Mouse (Mus musculus) spleen, adult 12 weeks (tissue): Measurements from ENCODE around the gene St7.

Experiments used
- DNase-seq: peaks from one replicate; pipeline ENCODE4 v3.0.0; 2022; ENCODE audit warnings: low spot score

The St7 gene

DNA sequence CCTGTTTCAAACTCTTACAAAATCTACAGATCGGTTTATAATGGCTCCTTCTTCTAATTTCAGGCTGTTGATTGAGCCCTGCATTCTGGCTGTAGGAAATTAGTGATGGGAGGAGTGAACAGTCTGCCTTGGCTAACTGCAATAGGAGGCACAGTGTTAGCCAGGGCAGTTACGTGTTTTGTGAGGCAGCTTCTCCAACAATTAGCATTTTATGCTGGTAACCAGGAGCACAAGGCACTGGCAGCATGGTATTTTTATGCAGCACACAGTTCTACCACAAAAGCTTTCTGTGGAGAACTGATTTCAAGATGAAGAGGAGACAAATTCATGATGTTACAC is 71.9 kb downstream of the St7 start:
- no peak for DNase-seq

DNA sequence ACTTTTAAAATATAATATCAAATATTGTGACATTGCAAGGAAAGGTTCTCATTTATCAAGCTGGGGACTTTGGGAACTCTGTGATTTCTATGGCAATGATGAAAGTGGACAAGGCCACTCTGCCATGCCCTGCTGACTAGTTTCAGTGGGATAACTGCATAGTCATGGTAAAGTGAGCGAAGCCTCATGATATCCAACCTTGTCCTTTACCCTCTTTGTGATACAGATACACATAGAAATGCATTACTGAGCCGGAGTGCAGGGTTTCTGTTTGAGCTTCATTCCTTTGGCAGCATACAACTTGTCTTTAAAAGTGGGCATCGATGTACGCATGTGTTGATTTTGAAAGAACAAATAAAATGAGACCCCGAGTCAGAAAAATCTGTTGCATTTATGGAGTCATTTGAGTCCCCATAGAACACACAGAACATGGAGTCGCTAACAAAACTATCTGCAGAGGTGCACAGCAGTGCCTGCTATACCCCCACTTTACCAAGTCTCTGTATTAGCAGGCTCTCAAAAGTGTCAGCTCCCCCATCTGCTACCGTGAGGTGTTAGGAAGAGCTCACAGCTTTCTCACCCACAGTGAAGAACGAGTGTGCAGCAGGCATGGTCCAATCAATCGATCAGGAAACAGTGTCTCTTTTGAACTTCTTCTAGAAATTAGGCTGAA is 77.4 kb downstream of the St7 start:
- no peak for DNase-seq

DNA sequence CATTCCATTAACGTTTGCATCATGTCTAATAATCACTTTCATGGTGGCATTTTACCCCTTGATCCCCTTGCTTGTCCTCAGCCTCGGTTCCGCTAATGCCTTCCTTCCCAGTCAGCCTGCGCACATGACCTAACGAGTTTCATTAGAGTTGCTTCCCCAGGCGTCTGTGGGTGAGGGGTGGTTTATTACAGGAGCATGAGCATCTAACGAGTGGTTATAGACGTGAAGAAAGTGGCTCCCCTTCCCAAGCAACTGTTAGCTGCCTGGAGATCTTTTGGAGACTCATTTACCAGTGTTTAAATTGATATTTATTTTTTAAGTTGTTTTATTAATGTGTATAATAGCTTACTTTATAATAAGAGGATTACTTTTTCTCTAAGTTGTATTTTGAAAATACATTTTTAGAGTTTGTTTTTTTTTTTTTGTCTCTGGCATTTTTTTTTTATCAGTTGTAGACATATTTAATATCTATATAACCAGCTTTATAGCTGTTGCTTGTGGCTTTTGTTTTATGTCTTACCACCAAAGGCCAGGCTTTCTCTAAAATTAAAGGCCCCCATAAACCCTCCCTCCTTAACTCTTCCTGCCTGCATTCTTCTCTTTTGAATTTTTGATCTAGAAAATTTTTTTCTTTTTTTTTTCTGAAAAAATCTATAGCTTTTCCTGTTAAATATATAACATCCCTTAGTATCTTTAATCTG is 78.1 kb downstream of the St7 start:
- peak; percentile 7 for DNase-seq

DNA sequence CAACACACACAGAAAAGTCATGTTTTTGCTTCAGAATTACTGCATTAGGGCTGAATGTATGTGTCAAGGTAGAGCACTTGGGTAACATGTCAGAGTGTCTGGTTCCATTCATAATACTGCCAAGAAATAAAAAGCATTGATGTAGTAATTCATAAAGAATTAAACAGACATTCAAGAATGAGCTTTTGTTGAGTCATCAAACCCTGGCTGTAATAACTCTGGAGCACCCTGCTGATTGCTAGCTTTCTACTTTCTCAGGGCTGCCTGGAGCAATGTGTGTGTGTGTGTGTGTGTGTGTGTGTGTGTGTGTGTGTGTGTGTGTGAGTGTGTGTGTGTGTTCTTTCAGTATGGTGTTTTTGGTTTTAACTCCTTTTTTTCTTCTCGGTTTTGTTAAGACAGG is 78.7 kb downstream of the St7 start:
- DNase-seq: no peak

DNA sequence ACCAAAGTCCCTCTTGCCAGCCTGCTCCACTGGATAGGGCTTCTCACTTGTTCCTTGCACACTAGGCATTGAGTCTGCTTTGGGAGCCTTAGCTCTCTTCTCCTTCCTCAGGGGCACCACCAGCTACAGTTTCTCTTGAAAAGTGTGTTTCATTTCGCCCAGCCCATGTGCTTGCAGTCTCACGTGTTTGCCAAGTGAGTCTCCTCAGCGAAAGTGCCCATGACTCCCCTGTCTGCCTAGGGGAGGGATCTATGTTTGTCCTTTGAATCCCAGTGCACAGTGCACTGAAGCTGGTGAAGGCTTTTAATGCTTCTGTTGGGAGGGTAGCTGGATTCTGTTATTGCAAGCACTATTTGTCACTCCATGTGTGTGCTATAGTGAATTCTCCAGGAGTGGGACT is 79.8 kb downstream of the St7 start:
- no peak for DNase-seq

DNA sequence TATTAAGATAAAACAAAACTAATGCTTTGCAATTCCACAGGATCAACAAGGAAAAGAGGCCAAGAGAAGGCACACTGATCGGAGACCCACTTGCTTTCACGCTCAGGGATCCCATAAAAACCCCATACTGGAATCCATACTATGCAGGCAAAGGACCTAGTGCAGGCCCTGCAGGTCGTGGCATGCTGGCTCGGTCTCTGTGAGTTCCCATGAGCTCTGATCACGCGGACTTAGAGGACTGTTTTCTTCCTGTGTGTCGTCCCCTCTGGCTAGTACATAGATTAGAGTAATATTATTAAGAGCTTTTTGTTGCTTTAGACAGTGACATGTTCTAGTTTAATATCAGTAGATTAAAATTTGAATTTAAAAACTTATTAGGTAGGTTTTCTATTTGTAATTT is 83.3 kb downstream of the St7 start:
- DNase-seq: no peak

DNA sequence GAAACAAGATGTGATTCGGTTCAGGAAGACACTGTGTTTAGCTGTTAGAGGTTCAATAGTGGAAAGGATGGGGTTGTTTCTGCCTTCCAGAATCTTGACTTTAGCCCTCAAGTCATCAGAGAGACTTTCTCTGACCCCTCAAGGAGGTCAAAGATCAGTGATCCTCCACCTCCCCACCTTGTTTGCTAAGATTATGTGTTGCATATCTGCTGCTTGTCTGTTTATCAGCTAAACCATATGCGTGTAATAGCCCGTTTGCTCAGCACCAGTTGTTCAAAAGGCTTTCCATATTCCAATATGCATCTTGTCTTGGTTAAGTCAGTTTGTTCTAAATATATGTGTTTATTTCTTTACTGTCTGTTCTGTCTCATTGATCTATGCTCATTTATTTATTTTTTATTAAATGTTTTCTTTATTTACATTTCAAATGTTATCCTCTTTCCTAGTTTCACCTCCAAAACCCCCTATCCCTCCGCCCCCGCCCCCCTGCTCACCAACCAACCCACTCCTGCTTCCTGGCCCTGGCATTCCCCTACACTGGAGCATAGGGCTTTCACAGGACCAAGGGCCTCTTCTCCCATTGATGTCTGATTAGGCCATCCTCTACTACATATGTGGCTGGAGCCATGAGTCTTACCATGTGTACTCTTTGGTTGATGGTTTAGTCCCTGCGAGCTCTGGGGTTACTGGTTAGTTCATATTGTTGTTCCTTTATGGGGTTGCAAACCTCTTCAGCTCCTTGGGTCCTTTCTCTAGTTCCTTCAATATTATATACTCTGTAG is 84.5 kb downstream of the St7 start:
- no peak for DNase-seq

DNA sequence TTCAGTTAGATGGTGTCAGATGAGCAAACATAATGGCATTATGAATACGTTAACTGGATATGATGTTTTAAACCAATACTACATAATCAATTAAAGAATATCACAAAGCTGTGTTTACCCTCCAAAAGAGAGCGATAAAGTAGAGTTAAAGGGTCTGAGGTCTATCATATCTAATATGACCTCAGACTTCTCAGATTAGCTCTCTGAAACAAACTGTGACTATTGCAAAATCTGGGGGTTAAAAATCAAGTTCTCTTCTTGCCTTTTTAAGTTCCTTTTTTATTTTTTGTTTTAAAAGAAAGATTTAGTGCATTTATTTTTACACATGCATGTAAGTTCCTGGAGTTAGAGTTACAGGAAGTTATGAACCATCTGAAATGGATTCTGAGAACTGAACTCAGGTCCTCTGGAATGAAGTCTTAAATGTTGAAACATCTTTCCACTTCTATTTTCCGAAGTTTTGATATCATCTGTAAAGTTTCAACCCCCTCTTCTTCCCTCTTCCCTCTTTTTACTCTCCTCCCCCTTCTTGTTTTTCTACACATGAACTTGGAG is 86.0 kb downstream of the St7 start:
- no peak for DNase-seq

DNA sequence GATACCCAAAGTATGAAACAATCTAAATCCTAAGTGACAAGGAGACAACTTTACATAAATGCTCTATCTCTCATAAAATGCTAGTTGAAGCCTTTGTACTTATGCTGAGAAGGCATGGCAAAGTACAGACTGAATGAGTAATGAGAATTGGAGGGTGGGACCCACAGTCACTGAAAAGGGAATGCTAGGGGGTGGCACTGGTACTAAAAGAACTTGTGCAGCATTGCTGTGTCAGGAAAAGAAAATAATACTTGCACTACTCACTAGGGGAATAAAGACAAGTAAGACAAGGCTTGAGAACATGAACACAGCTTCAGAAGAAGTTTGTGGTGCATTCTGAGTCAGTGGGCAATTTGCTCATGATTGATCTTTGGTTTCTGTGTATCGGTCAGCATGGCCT is 90.8 kb downstream of the St7 start:
- no peak for DNase-seq

DNA sequence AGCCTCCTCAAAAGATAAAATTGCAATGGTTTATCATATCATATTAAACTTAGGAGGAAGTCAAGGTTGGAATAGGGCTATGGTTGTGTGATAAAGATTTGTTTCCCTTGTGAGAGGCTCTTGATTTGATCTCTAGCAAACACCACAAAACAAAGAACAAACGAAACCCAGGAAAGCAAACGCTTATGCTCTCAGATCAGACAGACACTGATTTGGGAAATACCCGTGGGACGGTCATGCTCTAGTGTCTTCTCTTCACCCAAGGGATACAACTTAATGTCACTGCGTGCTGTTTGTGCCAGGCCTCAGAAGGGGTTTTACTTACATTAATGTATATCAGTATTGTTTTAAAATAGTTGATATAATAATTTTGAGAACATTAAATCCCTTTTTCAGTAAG is 91.8 kb downstream of the St7 start:
- no peak for DNase-seq

DNA sequence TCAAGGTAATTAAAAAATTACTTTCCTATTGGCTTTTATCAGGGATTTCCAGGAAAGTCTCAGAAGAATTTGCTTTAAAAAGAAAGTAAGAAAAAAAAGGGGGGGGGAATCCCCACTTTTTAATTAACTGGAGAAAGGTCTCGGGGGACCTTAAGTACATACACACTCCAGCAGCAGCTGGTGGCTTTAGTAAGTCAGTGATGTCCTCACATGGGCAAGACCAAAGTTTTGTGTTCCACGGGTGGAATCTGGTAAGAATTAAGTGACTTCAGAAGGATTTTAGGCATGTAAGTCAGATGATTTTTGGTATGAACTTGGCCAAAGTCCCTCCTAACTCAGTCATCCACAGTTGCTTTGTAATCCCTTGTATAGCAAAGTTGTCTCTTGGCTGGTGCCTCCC is 92.5 kb downstream of the St7 start:
- DNase-seq: no peak

DNA sequence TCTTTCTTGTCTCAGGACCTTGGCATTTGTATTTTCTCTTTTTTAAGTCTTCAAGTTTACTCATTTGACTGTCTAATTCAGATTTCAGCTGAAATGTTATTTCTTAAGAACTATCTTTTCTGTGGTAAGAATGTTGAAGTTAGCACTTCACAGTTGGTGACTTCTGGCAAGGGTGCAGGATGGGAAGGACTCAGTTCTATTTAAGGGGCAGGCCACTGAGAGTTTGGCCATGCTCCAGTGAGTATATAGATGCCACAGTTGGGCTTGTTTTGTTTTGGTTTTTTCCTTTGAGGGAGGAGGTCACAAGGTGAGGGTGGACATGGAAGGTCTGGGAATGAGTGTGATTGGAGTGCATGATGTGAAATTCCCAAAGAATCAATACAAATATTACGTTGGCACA is 95.1 kb downstream of the St7 start:
- DNase-seq: no peak

DNA sequence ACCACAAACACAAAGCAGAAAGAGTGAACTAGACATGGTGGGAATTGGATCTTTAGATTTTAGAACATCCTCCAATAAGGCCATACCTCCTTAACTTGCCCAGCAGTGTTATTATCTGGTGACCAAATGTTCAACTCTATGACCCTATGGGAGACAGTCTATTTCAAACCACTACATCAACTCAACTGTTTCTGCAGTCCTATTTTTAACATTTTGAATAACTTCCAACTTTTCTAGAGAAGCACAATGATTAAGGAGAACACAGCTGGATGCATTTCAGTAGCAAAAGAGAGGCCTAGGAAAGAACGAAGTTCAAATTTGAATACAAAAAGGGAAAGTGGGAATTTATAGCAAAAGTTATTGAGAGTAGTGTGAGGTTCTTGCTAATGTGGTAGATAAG is 97.5 kb downstream of the St7 start:
- DNase-seq: no peak

DNA sequence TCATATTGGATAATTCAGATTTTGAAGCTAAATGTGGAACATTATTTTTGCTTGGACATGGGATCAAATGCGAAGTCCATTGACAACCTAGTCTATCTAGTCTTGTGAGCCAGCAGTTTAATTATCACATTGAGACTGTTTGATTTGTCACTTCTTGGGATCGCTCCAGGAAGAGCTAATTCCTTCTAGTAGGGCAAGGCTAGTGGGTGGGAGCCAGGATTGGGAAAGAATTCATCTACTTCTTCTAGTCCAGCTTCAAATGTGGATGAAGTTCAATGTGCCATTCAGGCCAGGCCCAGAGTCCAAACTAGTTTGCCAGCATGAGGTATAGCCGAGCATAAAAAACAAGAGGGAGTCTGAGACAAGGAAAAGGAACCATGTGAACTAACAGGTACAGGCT is 100.7 kb downstream of the St7 start:
- DNase-seq: no peak

DNA sequence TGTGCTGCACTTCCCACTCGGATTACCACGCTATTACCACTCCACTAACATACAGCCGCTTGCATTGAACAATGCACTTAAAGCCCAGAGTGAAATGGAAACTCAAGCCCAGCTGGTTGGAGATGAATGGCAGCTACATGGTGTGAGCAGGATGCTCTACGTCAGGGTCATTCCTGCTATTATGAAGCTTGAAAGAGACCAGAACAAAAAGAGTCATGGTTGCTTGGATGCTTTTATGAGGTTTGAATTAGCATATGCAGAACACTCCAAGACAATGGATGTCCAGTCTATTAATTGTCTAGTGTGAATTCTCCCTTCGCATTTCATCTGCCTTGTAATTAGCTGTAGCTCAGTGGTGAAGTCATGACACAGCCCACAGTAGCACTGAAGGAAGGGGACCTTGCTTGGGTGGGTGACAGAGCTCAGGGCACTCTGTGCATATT is 104.6 kb downstream of the St7 start:
- DNase-seq: no peak

DNA sequence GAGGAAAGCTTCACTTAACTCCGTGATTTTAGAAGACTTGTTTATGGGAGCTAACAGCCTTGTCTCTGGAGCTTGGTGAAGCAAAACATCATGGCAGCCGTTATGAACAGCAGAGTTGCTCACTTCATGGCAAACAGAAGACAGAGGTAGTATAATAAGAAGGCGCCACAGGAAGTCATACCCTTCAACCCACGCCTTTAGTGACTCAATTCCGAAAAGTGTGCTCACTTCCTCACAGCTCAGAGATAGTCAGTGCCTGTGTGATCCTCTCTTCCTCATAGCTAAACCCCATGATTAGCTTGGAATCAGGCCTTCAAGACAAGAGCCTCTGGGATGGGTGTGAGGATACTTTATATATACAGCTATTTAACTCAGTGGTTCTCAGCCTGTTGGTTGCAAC is 108.0 kb downstream of the St7 start:
- no peak for DNase-seq

DNA sequence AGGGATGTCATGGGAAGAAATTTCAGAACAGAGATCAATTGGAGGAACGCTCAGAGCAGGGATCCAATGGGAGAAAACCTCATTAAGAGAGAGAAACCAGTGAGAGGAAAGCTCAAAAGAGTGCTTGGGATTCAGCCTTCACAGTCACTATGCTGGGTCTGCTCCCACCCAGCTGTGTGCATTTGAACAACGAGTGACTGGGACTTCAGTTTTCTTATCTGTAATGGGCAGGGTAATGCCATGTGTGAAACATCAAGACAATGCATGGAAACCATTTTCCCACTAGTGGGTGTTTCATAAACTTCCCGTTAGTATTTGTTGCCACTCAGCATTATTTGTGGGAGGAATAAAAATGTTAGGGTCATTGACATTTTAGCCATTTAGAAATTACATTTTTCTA is 111.7 kb downstream of the St7 start:
- no peak for DNase-seq

DNA sequence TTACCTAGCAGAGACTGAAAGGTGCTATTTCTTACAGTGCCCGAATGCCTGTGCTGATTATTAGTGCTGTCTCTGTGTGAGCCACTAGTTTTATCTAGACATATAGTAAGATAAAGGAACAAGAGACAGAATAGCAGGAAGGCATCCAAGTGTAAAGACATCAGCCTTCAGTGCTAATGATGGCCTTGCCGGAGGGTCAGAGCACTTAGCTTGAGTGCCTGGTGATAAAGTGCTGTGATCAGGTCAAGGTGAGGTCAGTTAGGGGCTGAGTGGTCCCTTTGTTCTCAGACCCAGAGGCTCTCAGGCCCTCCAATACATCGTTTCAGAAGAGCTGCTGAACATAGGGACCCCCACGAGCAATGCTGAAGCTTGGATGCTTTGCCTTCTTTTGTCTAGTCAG is 113.8 kb downstream of the St7 start:
- no peak for DNase-seq

DNA sequence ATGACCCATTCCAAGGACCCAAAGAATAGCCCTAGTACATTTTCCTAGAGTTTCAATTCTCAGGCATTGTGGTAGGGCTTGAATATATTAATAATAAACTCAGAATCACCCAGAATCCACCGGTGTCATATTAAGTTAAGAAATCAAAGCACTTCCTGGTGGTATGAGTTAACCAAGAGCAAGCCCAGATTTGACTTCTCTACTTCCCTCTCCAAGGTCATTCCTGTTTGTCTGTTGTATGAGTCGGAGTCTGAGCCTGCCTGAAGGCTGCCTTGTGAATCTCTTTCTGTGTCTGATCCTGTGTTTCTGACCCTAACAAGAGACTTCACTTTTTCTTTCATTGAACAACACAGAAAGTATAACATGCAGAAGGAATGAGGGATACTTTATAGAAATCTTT is 118.3 kb downstream of the St7 start:
- no peak for DNase-seq

DNA sequence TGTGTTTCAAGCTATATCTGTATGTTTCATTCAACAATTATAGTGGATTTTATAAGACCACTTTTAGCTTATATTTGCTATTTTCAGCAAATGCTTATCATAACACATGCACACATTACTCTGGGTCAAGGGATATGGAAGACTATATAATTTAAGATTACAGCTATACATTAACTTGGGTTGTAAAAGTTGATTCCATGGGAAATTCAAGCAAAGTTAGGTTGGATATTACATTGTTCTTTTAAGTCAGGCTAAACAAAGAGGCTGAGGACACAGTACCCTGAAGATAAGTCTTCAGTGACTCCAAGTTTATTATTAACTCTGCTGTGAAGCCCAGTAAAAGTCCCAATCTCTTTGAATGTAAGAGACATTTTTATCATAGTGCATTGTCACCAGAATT is 118.8 kb downstream of the St7 start:
- DNase-seq: no peak

DNA sequence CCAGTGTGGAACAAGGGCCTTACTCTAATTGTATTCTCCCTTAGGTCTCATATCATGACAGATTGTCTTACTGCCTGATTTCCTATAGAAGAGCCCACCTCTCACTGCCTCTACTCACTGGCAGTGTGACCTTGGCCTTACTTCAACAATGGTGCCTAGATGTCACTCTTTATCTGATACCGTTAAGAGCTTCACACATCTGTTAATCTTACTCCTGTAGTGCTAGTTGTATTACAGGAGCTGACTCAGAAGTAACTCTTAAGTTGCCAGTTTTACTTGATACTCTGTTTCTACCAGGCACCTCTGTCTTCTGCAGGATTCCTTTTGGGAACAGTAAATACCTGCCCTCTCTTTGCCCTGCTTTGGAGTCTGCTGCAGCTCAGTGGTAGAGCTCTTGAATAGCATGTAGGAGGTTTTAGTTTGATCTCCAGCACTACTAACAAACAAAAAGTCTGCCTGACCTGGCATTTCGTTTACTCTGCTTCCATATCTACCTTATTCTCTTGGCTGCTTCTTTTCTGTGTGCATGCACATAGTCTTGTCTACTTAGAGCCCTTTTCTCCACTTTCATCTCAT is 121.4 kb downstream of the St7 start:
- no peak for DNase-seq

DNA sequence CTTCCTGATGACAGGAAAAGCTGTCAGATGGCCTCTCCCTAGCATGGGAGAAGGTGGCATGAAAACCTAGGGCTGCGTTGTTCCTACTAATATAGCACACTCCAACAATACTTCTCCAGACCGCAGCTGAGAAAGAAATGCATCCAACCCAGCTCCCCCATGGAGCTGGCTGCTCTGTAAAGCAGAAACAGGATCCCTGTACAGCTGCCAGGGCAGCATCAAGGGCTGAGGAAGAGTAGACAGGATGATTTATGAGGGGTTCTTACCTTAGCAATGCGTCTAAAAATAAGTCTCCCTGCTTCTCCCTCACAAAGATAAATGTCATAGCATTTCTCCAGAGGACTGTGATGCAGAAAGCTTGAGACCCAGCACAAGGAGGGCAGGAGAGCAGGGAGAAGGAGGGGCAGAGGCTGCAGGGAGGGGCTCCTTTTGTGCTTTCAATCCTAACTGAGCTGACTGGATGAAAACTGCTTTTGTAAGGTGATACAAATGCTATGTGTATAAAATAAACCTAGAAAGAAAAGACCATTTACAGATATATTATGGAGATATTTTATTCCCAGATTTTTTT is 124.2 kb downstream of the St7 start:
- DNase-seq: no peak
